Mouse (Mus musculus) neural tube, embryonic 11.5 days (tissue): ENCODE results near the gene Cass4. TPM values are rescaled to one million over a fixed set of nuclear protein-coding genes. Genes with fewer than 3 reads are reported as not detected.

Experiments used
- ATAC-seq: fragments of 200-750 bp; cut with Nextera tagmentation; 2 replicates; pipeline ENCODE4 v1.8.0; 2017; ENCODE audit warnings: moderate number of reproducible peaks, mild to moderate bottlenecking, moderate TSS enrichment, moderate library complexity; ENCODE audit not compliant: insufficient read depth, low FRiP score, low TSS enrichment
- DNase-seq: peaks from one replicate; pipeline ENCODE4 v3.0.0-alpha.2; 2015; ENCODE audit warnings: low spot score
- H3K27ac ChIP-seq: fragments of 300-500 bp; sonication (generic); 2 replicates; pipeline ENCODE4 v1.5.1; 2014; ENCODE audit warnings: low read depth, mild to moderate bottlenecking, low read length
- H3K27me3 ChIP-seq: fragments of 300-500 bp; sonication (generic); 2 replicates; pipeline ENCODE4 v1.6.1; 2014; ENCODE audit warnings: mild to moderate bottlenecking, low read length, mixed read lengths; ENCODE audit not compliant: control insufficient read depth, insufficient read depth
- H3K36me3 ChIP-seq: fragments of 300-500 bp; sonication (generic); 2 replicates; pipeline ENCODE4 v1.6.1; 2014; ENCODE audit warnings: mild to moderate bottlenecking, low read length, moderate library complexity, mixed read lengths; ENCODE audit not compliant: control insufficient read depth, insufficient read depth
- H3K4me1 ChIP-seq: fragments of 300-500 bp; sonication (generic); 2 replicates; pipeline ENCODE4 v1.6.1; 2014; ENCODE audit warnings: low read length, mixed read lengths; ENCODE audit not compliant: control insufficient read depth, insufficient read depth
- H3K4me2 ChIP-seq: fragments of 300-500 bp; sonication (generic); 2 replicates; pipeline ENCODE4 v1.6.1; 2014; ENCODE audit warnings: low read depth, mild to moderate bottlenecking, moderate library complexity
- H3K4me3 ChIP-seq: fragments of 300-500 bp; sonication (generic); 2 replicates; pipeline ENCODE4 v1.5.1; 2014; ENCODE audit warnings: low read depth, low read length
- H3K9ac ChIP-seq: fragments of 300-500 bp; sonication (generic); 2 replicates; pipeline ENCODE4 v1.6.1; 2014; ENCODE audit warnings: mild to moderate bottlenecking, low read length
- H3K9me3 ChIP-seq: fragments of 300-500 bp; sonication (generic); 2 replicates; pipeline ENCODE4 v1.6.1; 2016; ENCODE audit warnings: low read length; ENCODE audit not compliant: control insufficient read depth
- WGBS: fragments of 180-500 bp; shearing (Covaris S2); extraction: QIAGEN DNeasy Blood & Tissue Kit; methylation state at CpG from one replicate; pipeline ENCODE4 v1.1.7; 2014; 5-methylcytosine and 5-hydroxymethylcytosine counted together
- polyA plus RNA-seq: library from polyadenylated mRNA; unstranded; fragments of >200 nt; fragmentation: Nextera tagmentation; extraction: Ambion mirVana; gene quantifications from 2 replicates; pipeline ENCODE4 v1.2.1, GENCODE M21; 2014

Cass4 gene
- polyA plus RNA-seq, 1 experiment from 2014 or later, result 0.36 TPM

- Histone ChIP-seq H3K27me3 (no peaks in the 10 kb centered on the region), H3K4me1 (peaks cover 2% of the 10 kb centered on the region; the same call in 1 of the 2 replicates), H3K36me3 (peaks cover 9% of the 10 kb centered on the region), H3K4me2 (no peak overlapping the region), H3K9ac (no peak overlapping the region), H3K4me3 (no peak overlapping the region), H3K27ac (no peak overlapping the region), H3K9me3 (no peaks in the 10 kb centered on the region)
- WGBS, result 78% methylated on average over 9 of the region's 9 CpGs
- no peak for DNase-seq
- no peak for ATAC-seq
Observed at GRCm38 (mm10) chr2:172353218-172353617, 40.4 kb upstream of the Cass4 start.

- H3K36me3 ChIP-seq, result peaks cover 16% of the 10 kb centered on the region
Observed at GRCm38 (mm10) chr2:172354761-172355160, 38.8 kb upstream of the Cass4 start.

GRCm38 (mm10) chr2:172355833-172356232, 37.8 kb upstream of the Cass4 start:
- H3K27me3 ChIP-seq, result no peaks in the 10 kb centered on the region
- no peak overlapping the region for H3K27ac ChIP-seq
- no peak for DNase-seq
- H3K4me1 ChIP-seq, result peaks cover 2% of the 10 kb centered on the region; the same call in 1 of the 2 replicates
- WGBS, result 86% methylated on average over 5 of the region's 5 CpGs
- H3K9ac ChIP-seq, result no peak overlapping the region
- H3K36me3 ChIP-seq, result peaks cover 18% of the 10 kb centered on the region
- H3K9me3 ChIP-seq, result no peaks in the 10 kb centered on the region
- no peak overlapping the region for H3K4me2 ChIP-seq
- no peak for ATAC-seq
- H3K4me3 ChIP-seq, result no peak overlapping the region

More at GRCm38 (mm10) chr2:172354761-172355160, 38.8 kb upstream of the Cass4 start:
- ATAC-seq (no peak), DNase-seq (no peak)
- Histone ChIP-seq H3K9me3 (no peaks in the 10 kb centered on the region), H3K27ac (no peak overlapping the region), H3K4me3 (no peak overlapping the region), H3K27me3 (no peaks in the 10 kb centered on the region), H3K9ac (no peak overlapping the region), H3K4me1 (peaks cover 2% of the 10 kb centered on the region; the same call in 1 of the 2 replicates), H3K4me2 (no peak overlapping the region)
- WGBS, result 66% methylated on average over 9 of the region's 9 CpGs

DNA sequence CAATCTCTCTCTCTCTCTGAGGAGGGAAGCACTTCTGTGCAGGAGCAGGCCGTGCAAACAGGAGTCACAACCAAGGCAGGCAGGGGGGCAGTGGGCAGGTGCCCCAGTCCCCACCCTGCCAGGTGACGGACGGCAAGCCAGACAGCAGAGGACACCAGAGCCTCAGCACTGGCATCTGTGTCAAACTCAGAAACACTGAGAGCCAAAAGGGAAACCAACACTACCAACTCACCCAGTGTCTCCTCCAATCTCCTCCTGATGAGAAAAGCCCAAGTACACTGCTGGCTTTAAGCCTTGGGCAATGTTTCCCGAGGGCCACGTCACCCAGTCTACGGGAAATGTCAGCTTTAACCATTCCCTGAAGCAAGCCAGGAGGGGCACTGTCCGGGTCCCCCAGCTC, 30.4 kb upstream of the Cass4 start:
- no peak overlapping the region for H3K9ac ChIP-seq
- H3K9me3 ChIP-seq, result no peaks in the 10 kb centered on the region; the same call in 1 of the 2 replicates
- no peaks in the 10 kb centered on the region for H3K27me3 ChIP-seq
- DNase-seq (no peak), ATAC-seq (no peak)
- no peak overlapping the region for H3K27ac ChIP-seq
- H3K4me2 ChIP-seq, result no peak overlapping the region
- no peak overlapping the region for H3K4me3 ChIP-seq
- H3K4me1 ChIP-seq, result no peaks in the 10 kb centered on the region
- 90% methylated on average over 7 of the region's 7 CpGs for WGBS
- H3K36me3 ChIP-seq, result peaks cover 33% of the 10 kb centered on the region

DNA sequence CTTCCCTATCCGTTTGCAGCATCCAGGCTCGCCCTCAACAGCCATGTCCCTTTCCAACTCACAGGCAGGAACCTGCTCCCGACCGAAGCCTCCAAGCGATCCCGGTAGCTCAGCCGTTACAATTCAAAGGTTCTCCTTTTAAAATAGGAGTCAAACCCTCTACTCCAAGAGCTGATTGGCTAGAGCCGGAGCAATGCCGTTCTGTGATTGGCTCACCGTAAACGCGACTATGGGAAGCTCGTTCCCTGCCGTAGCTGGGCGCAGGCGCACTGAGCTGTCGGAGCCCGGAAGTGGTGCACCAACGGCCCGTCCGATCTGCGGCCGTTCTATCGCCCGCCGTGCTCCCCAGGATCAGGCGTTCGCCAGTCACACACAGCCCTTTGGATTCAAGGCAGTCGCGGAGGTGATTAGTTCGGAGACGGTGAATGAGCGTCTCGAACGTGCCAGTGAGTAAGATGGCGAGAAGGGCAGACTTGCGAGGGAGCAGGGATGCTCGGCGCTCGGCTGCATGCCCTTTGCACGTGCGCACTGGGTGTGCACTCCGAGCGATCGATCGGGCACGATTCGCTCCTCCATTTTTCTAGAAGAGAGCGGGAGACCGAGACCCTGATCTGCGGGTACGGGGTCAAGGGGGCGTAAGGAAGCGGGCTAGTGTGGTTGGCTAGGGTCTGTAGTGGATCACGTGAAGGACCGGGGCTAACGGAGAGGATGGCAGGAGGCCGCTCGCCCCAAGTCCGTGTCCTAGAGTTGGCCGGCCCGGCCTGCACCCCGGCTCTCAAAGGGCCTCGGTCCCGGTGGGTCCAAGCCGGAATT, 23.0 kb upstream of the Cass4 start, which contains the start of the genes Aurka and Cstf1:
Gene Aurka (minus strand): TSS at position 125 of the 813 bp plus-strand sequence.
Gene Cstf1 (plus strand): TSS at position 271 of the 813 bp plus-strand sequence.
- no peaks in the 10 kb centered on the region for H3K9me3 ChIP-seq
- H3K4me2 ChIP-seq, result peak within 1 kb of the TSS; percentile 75
- peak within 1 kb of the TSS; percentile 78 for H3K9ac ChIP-seq
- H3K4me3 ChIP-seq, result peak within 1 kb of the TSS; percentile 69
- no peaks in the 10 kb centered on the region for H3K27me3 ChIP-seq
- peaks cover 17% of the 10 kb centered on the region for H3K4me1 ChIP-seq
- DNase-seq (peak; percentile 96), ATAC-seq (peak; percentile 99)
- peaks cover 17% of the 10 kb centered on the region for H3K36me3 ChIP-seq
- under 1% methylated on average over 66 of the region's 66 CpGs for WGBS
- H3K27ac ChIP-seq, result 0 out of 2 replicates have a peak within 1 kb of the TSS, but pooled peaks have one; percentile 27

DNA sequence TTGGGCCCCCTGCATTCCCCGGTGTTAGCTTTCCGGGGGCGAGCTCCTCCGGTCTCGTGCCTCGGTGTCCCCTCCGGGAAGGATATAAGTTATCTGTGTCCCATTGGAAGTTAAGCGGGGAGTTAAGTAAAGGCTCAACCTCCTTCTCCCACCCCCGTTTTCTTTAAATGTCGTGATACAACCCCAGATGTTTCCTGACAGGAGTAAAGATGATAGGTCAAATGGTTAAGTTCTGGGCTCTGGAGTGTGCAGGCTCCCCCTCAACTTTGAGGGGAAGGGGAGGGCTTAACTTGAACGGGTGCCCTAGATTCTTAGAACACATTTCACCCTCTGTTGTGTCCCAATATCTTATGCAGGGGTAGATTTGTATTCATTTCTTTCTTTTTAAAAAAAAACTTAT, 22.3 kb upstream of the Cass4 start:
- Histone ChIP-seq H3K9me3 (no peaks in the 10 kb centered on the region), H3K36me3 (peaks cover 23% of the 10 kb centered on the region), H3K4me2 (peak overlapping the region; percentile 48), H3K4me1 (peaks cover 17% of the 10 kb centered on the region), H3K27me3 (no peaks in the 10 kb centered on the region), H3K27ac (no peak overlapping the region), H3K9ac (peak overlapping the region; percentile 78), H3K4me3 (peak overlapping the region; percentile 69)
- ATAC-seq (no peak), DNase-seq (no peak)
- 1% methylated on average over 11 of the region's 11 CpGs for WGBS

- H3K9me3 ChIP-seq, result no peaks in the 10 kb centered on the region
- no peak overlapping the region for H3K4me3 ChIP-seq
- WGBS, result 94% methylated on average over 4 of the region's 4 CpGs
- H3K4me1 ChIP-seq, result peaks cover 5% of the 10 kb centered on the region
- no peaks in the 10 kb centered on the region for H3K27me3 ChIP-seq
- ATAC-seq (no peak), DNase-seq (no peak)
- H3K36me3 ChIP-seq, result peaks cover 49% of the 10 kb centered on the region
- no peak overlapping the region for H3K9ac ChIP-seq
- H3K27ac ChIP-seq, result no peak overlapping the region
- H3K4me2 ChIP-seq, result no peak overlapping the region
Observed at GRCm38 (mm10) chr2:172376551-172376950, 17.0 kb upstream of the Cass4 start.

- Histone ChIP-seq H3K4me1 (peaks cover under 1% of the 10 kb centered on the region; the same call in 1 of the 2 replicates), H3K4me2 (no peak overlapping the region), H3K27me3 (no peaks in the 10 kb centered on the region), H3K9ac (no peak overlapping the region), H3K27ac (no peak overlapping the region), H3K9me3 (no peaks in the 10 kb centered on the region), H3K4me3 (no peak overlapping the region), H3K36me3 (peaks cover 49% of the 10 kb centered on the region)
- 76% methylated on average over 5 of the region's 5 CpGs for WGBS
- DNase-seq (no peak), ATAC-seq (no peak)
Observed at GRCm38 (mm10) chr2:172376999-172377515, 16.5 kb upstream of the Cass4 start.
